Mouse (Mus musculus) naive thymus-derived CD4-positive, alpha-beta T cell, adult 2 months (primary cell): ENCODE measurements at regions not wholly inside any gene's neighbourhood (a gene's known extent, or its start where the extent isn't known, plus 50 kb on each side); places are given as distances from the start of the nearest gene placed in this dataset.

Experiments
- DNase-seq: peaks from one replicate; pipeline ENCODE4 v3.0.0-alpha.2; 2011; ENCODE audit warnings: low read depth

- no peak for DNase-seq
These were observed 305.3 kb downstream of the Fam49a start for GRCm38 (mm10) chr12:12567058-12567733.

GRCm38 (mm10) chr12:12562267-12562666, 300.3 kb downstream of the Fam49a start:
- DNase-seq: no peak

GRCm38 (mm10) chr12:12551818-12552217, 289.9 kb downstream of the Fam49a start:
- no peak for DNase-seq

GRCm38 (mm10) chr12:12549649-12550048, 287.7 kb downstream of the Fam49a start:
- DNase-seq: no peak

- DNase-seq: no peak
These were observed 286.7 kb downstream of the Fam49a start for GRCm38 (mm10) chr12:12548688-12549087.

- no peak for DNase-seq
These were observed 285.5 kb downstream of the Fam49a start for GRCm38 (mm10) chr12:12547477-12547876.

- DNase-seq: no peak
These were observed 284.6 kb downstream of the Fam49a start for GRCm38 (mm10) chr12:12546372-12547031.

- DNase-seq: no peak
These were observed 279.4 kb downstream of the Fam49a start for GRCm38 (mm10) chr12:12541076-12542070.

GRCm38 (mm10) chr12:12539291-12539690, 277.4 kb downstream of the Fam49a start:
- no peak for DNase-seq

GRCm38 (mm10) chr12:12534779-12535178, 272.8 kb downstream of the Fam49a start:
- DNase-seq: no peak

- DNase-seq: no peak
These were observed 268.9 kb downstream of the Fam49a start for GRCm38 (mm10) chr12:12530796-12531195.

GRCm38 (mm10) chr12:12529541-12529940, 267.6 kb downstream of the Fam49a start:
- no peak for DNase-seq

GRCm38 (mm10) chr12:12528478-12528981, 266.6 kb downstream of the Fam49a start:
- DNase-seq: no peak

- DNase-seq: no peak
These were observed 266.0 kb downstream of the Fam49a start for GRCm38 (mm10) chr12:12527766-12528477.

- DNase-seq: no peak
These were observed 265.4 kb downstream of the Fam49a start for GRCm38 (mm10) chr12:12527366-12527765.

- DNase-seq: no peak
These were observed 258.4 kb downstream of the Fam49a start for GRCm38 (mm10) chr12:12520311-12520852.

GRCm38 (mm10) chr12:12518490-12519070, 256.6 kb downstream of the Fam49a start:
- no peak for DNase-seq

- DNase-seq: no peak
These were observed 255.1 kb downstream of the Fam49a start for GRCm38 (mm10) chr12:12517020-12517419.

GRCm38 (mm10) chr12:12510764-12511163, 248.8 kb downstream of the Fam49a start:
- DNase-seq: no peak

- DNase-seq: no peak
These were observed 247.4 kb downstream of the Fam49a start for GRCm38 (mm10) chr12:12509164-12509937.
